7 mouse cellular contexts compared by ENCODE assay signal in the genomic region with DNA sequence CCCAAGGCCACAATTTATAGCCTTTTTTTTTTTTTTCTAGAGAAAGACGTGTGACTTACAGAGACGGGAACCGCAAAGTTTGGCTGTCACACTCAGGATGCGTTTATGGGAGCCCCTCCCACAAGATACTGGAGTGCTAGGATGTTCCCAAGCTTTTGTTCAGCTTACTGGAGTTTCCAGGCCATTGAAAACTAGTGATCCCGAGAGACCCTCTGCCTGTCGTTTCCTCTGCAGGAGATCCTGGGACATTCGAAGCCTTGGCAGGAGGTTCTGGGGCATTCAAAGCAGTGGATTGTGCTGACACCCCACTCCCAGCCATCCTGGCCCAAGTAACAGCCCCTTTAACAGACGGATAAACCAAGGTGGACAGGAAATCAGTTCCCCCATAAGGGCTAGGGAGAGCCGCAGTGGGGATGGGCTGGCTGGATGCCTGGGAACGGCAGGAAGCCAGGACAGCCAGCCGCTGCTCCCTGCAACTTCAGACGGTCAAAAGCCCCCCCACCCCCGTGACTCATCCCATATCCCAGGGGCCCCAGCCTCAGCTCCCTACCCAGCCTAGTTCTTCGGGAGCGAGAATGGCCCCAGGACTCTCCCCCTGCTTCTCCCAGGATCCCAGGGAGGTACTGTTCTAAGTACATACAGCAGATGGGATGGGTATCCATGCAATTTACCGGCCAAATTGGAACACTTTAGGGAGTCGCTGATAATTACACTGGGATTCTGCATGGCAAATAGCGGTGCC. TPM values are rescaled to one million over a fixed set of nuclear protein-coding genes. Genes with fewer than 3 reads are reported as not detected.
DNase-seq lines count a peak whose midpoint lies in the region; ATAC-seq and TF ChIP-seq lines count a peak whose summit lies in the region.

No protein-coding gene starts in this region.

- WGBS in cerebellum, adult 2 months: 11% methylated on average over 18 of the region's 18 CpGs
- WGBS in hindbrain, postnatal 0 days: 8% methylated on average over 18 of the region's 18 CpGs
- 18% methylated on average over 18 of the region's 18 CpGs for WGBS in lung, postnatal 0 days

- TF ChIP-seq POLR2A in cerebellum, adult 2 months (IDR thresholded peaks at IDR 0.05; ENCODE audit: borderline replicate concordance, insufficient read depth, low read length): no peak

- 0 out of 2 replicates have a peak, but pooled peaks have one; percentile 28 for ATAC-seq in hindbrain, postnatal 0 days
- peak; percentile 52 for ATAC-seq in lung, postnatal 0 days

- TF ChIP-seq EP300 in lung, postnatal 0 days (IDR thresholded peaks at IDR 0.05): no peak

- no peak overlapping the region for H3K9ac ChIP-seq in hindbrain, postnatal 0 days (replicated peaks; ENCODE audit: low read length)
- no peak overlapping the region; the same call in 1 of the 2 replicates for H3K9ac ChIP-seq in lung, postnatal 0 days (replicated peaks; ENCODE audit: low read depth)

- peaks cover 13% of the 10 kb centered on the region for H3K4me1 ChIP-seq in cerebellum, adult 2 months (ENCODE audit: control insufficient read depth, insufficient read depth, low read length)
- peaks cover 10% of the 10 kb centered on the region; the same call in 1 of the 2 replicates for H3K4me1 ChIP-seq in hindbrain, postnatal 0 days (ENCODE audit: insufficient read depth, low read length)
- peaks cover 6% of the 10 kb centered on the region; the same call in 1 of the 2 replicates for H3K4me1 ChIP-seq in lung, postnatal 0 days (ENCODE audit: insufficient read depth, low read depth, low read length)

- H3K4me3 ChIP-seq in cerebellum, adult 2 months (replicated peaks; ENCODE audit: insufficient read depth, low read depth, low read length): no peak overlapping the region
- H3K4me3 ChIP-seq in hindbrain, postnatal 0 days (ENCODE audit: low read length): peak overlapping the region; percentile 11
- peak overlapping the region; percentile 10; the same call in 1 of the 2 replicates for H3K4me3 ChIP-seq in lung, postnatal 0 days (ENCODE audit: low read depth, low read length)

- peak; percentile 83 for DNase-seq in Muller cell, postnatal 12 days (ENCODE audit: inconsistent ontology term)
- peak; percentile 38 to 56 for DNase-seq in cerebellum, adult 2 months
- peak; percentile 82 for DNase-seq in gastrocnemius, postnatal 25 days
- DNase-seq in hindbrain, postnatal 0 days (ENCODE audit: low spot score): peak; percentile 57
- DNase-seq in lung, postnatal 0 days (ENCODE audit: low spot score): peak; percentile 65
- no peak for DNase-seq in frontal cortex, adult 2 months (ENCODE audit: extremely low spot score in 1 of 2, low spot score in 1 of 2)
- no peak for DNase-seq in yolk sac, embryonic 10.5 days (ENCODE audit: low spot score)

- H3K27ac ChIP-seq in cerebellum, adult 2 months (ENCODE audit: insufficient read depth, low read length): no peak overlapping the region
- H3K27ac ChIP-seq in hindbrain, postnatal 0 days: peak overlapping the region; percentile 11; the same call in 1 of the 2 replicates
- H3K27ac ChIP-seq in lung, postnatal 0 days (ENCODE audit: low read length): peak overlapping the region; percentile 58

- no peak for TF ChIP-seq CTCF in cerebellum, adult 2 months (IDR thresholded peaks at IDR 0.05; ENCODE audit: borderline replicate concordance, insufficient read depth, low read depth, low read length)
- TF ChIP-seq CTCF in hindbrain, postnatal 0 days (IDR thresholded peaks at IDR 0.05; ENCODE audit: low read depth): no peak
- TF ChIP-seq CTCF in lung, postnatal 0 days (IDR thresholded peaks at IDR 0.05): no peak

- H3K9me3 ChIP-seq in hindbrain, postnatal 0 days (ENCODE audit: low read length): no peaks in the 10 kb centered on the region
- H3K9me3 ChIP-seq in lung, postnatal 0 days (ENCODE audit: low read length): no peaks in the 10 kb centered on the region

- H3K4me2 ChIP-seq in hindbrain, postnatal 0 days (ENCODE audit: low read depth, low read length): peak overlapping the region; percentile 46
- peak overlapping the region; percentile 41 for H3K4me2 ChIP-seq in lung, postnatal 0 days (replicated peaks; ENCODE audit: low read depth, low read length)

- no peaks in the 10 kb centered on the region for H3K36me3 ChIP-seq in hindbrain, postnatal 0 days (ENCODE audit: insufficient read depth, low read length)
- H3K36me3 ChIP-seq in lung, postnatal 0 days (ENCODE audit: insufficient read depth, low read length): no peaks in the 10 kb centered on the region

- no peaks in the 10 kb centered on the region for H3K27me3 ChIP-seq in cerebellum, adult 2 months (ENCODE audit: control insufficient read depth, insufficient read depth, low read length)
- no peaks in the 10 kb centered on the region for H3K27me3 ChIP-seq in hindbrain, postnatal 0 days (ENCODE audit: insufficient read depth, low read length)
- no peaks in the 10 kb centered on the region for H3K27me3 ChIP-seq in lung, postnatal 0 days (replicated peaks; ENCODE audit: insufficient read depth, low read length)

RNA-seq across cellular contexts. Expression of a gene that starts 33.3 kb away (rescaled TPM):
- 7.8 TPM in 2 replicates for polyA plus RNA-seq in cerebellum, adult 2 months (2012; rRNA removed)
- total RNA-seq in gastrocnemius, postnatal 25 days (2021): 10 to 100 TPM; 47.9 to 52.3 TPM
- total RNA-seq in hindbrain, postnatal 0 days (2014; rRNA removed): 13.6 and 14.4 TPM in 2 replicates
- 6.5 and 7.1 TPM in 2 replicates for polyA plus RNA-seq in hindbrain, postnatal 0 days (2015; fragmentation: Nextera tagmentation; extraction: Ambion mirVana)
- 97.0 TPM in 2 replicates for polyA plus RNA-seq in lung, postnatal 0 days (2015; fragmentation: Nextera tagmentation; extraction: Ambion mirVana)
- polyA plus RNA-seq in frontal cortex, adult 2 months (2012; rRNA removed): 11.2 and 11.3 TPM in 2 replicates

RNA-seq across cellular contexts. Expression of a gene that starts 49.5 kb away (rescaled TPM):
- polyA plus RNA-seq in cerebellum, adult 2 months (2012; rRNA removed): 2.3 and 2.4 TPM in 2 replicates
- 1 to 10 TPM; 1.8 to 2.0 TPM for total RNA-seq in gastrocnemius, postnatal 25 days (2021)
- 6.0 and 7.8 TPM in 2 replicates for total RNA-seq in hindbrain, postnatal 0 days (2014; rRNA removed)
- 1.8 and 2.3 TPM in 2 replicates for polyA plus RNA-seq in hindbrain, postnatal 0 days (2015; fragmentation: Nextera tagmentation; extraction: Ambion mirVana)
- polyA plus RNA-seq in lung, postnatal 0 days (2015; fragmentation: Nextera tagmentation; extraction: Ambion mirVana): 0.85 and 0.87 TPM in 2 replicates
- 3.7 and 4.5 TPM in 2 replicates for polyA plus RNA-seq in frontal cortex, adult 2 months (2012; rRNA removed)

Comparison
In these comparisons a context has a peak if more than half of its experiments do, and no peak if none do; other contexts are left out.
1. DNase-seq: peak in Muller cell, postnatal 12 days (single experiment), cerebellum, adult 2 months (2 of 2), gastrocnemius, postnatal 25 days (single experiment), hindbrain, postnatal 0 days (single experiment) and lung, postnatal 0 days (single experiment); none in frontal cortex, adult 2 months (0 of 2) and yolk sac, embryonic 10.5 days (single experiment).